Mouse (Mus musculus) ES-Bruce4 (cell line): ENCODE results near the gene Nosip.

Experiments
- CTCF ChIP-seq: IDR thresholded peaks from one replicate; pipeline ENCODE4 v1.8.1; 2011; ENCODE audit warnings: low read depth, low read length
- POLR2A ChIP-seq: IDR thresholded peaks from one replicate; pipeline ENCODE4 v1.8.1; 2011; ENCODE audit warnings: low read length; ENCODE audit not compliant: insufficient read depth

GRCm38 (mm10) chr7:45026256-45026655 lies 36.0 kb upstream of the Nosip start:
- TF ChIP-seq CTCF (no peak), POLR2A (no peak)
